In genomic region chrX:99455581-99455980, GRCm38 (mm10) we compare ENCODE assay signal across 11 mouse cellular contexts. TPM values are rescaled to one million over a fixed set of nuclear protein-coding genes. Genes with fewer than 3 reads are reported as not detected.
DNase-seq lines count a peak whose midpoint lies in the region; ATAC-seq and TF ChIP-seq lines count a peak whose summit lies in the region.
"Had no signal": no experiment of that assay in that cellular context is flagged by ENCODE, and none has a peak within 500 bp of the region (broad histone marks: within the 10 kb centered on the region; RNA-seq: fewer than 3 reads in every experiment).

No protein-coding gene starts in this region.

- H3K79me2 ChIP-seq in heart, adult 2 months (replicated peaks; ENCODE audit: control insufficient read depth, insufficient read depth, low read length), result no peaks in the 10 kb centered on the region

- H3K4me3 ChIP-seq in heart, adult 2 months, result no peak overlapping the region
- H3K4me3 ChIP-seq in hindbrain, embryonic 13.5 days, result no peak overlapping the region
- no peak overlapping the region for H3K4me3 ChIP-seq in midbrain, postnatal 0 days (ENCODE audit: low read depth, low read length)
- H3K4me3 ChIP-seq: erythroblast, embryonic 14.5 days had no signal

- H3K9ac ChIP-seq in heart, adult 2 months (ENCODE audit: low read depth, low read length), result no peak overlapping the region
- no peak overlapping the region for H3K9ac ChIP-seq in hindbrain, embryonic 13.5 days
- H3K9ac ChIP-seq in midbrain, postnatal 0 days (replicated peaks; ENCODE audit: low read length, poor library complexity, severe bottlenecking), result no peak overlapping the region

- TF ChIP-seq POLR2A in heart, adult 2 months (IDR thresholded peaks at IDR 0.05; ENCODE audit: insufficient read depth, low read depth, low read length), result no peak

- no peaks in the 10 kb centered on the region for H3K27me3 ChIP-seq in heart, adult 2 months (ENCODE audit: control insufficient read depth, insufficient read depth, low read length)
- H3K27me3 ChIP-seq in hindbrain, embryonic 13.5 days, result peaks cover 61% of the 10 kb centered on the region
- peaks cover 5% of the 10 kb centered on the region; the same call in 1 of the 2 replicates for H3K27me3 ChIP-seq in midbrain, postnatal 0 days (ENCODE audit: insufficient read depth, low read length)

- no peak overlapping the region for H3K27ac ChIP-seq in heart, adult 2 months
- H3K27ac ChIP-seq in hindbrain, embryonic 13.5 days, result peak overlapping the region; percentile 55
- no peak overlapping the region for H3K27ac ChIP-seq in midbrain, postnatal 0 days (ENCODE audit: low read depth, low read length)

- peak; percentile 43 for DNase-seq in heart, adult 11 months
- no peak for DNase-seq in heart, adult 2 months
- peak; percentile 83 for DNase-seq in embryo, embryonic 11 days
- peak; percentile 62 for DNase-seq in midbrain, postnatal 0 days (ENCODE audit: low spot score)
- DNase-seq in ovary, adult 18-20 months (ENCODE audit: low spot score), result no peak
- no peak for DNase-seq in MN1 (ENCODE audit: low spot score)
- no peak for DNase-seq in kidney, adult 18-20 months
- DNase-seq: kidney, postnatal 10 days; lung, adult 2 months had no signal

- peak; percentile 75 for ATAC-seq in hindbrain, embryonic 13.5 days (ENCODE audit: low FRiP score)
- peak; percentile 68 for ATAC-seq in midbrain, postnatal 0 days (ENCODE audit: low FRiP score)

- intact Hi-C loops in heart, adult 2 months (cut with DNase I), result no loop called here

- TF ChIP-seq CTCF in heart, adult 2 months (IDR thresholded peaks at IDR 0.05), result no peak
- no peak for TF ChIP-seq CTCF in midbrain, postnatal 0 days (IDR thresholded peaks at IDR 0.05)

- no peaks in the 10 kb centered on the region for H3K9me3 ChIP-seq in hindbrain, embryonic 13.5 days
- H3K9me3 ChIP-seq in midbrain, postnatal 0 days (ENCODE audit: low read length), result no peaks in the 10 kb centered on the region

- H3K4me2 ChIP-seq in hindbrain, embryonic 13.5 days, result no peak overlapping the region
- no peak overlapping the region for H3K4me2 ChIP-seq in midbrain, postnatal 0 days (ENCODE audit: low read depth, low read length, poor library complexity, severe bottlenecking)

- WGBS in heart, adult 2 months, result 69% methylated on average over 5 of the region's 5 CpGs
- WGBS in hindbrain, embryonic 13.5 days, result 10% methylated on average over 5 of the region's 5 CpGs
- WGBS in midbrain, postnatal 0 days, result 23% methylated on average over 5 of the region's 5 CpGs

- no peaks in the 10 kb centered on the region for H3K4me1 ChIP-seq in heart, adult 2 months (ENCODE audit: control insufficient read depth, insufficient read depth, low read length)
- H3K4me1 ChIP-seq in hindbrain, embryonic 13.5 days (replicated peaks), result peaks cover 37% of the 10 kb centered on the region
- H3K4me1 ChIP-seq in midbrain, postnatal 0 days (ENCODE audit: insufficient read depth, low read length), result no peaks in the 10 kb centered on the region

- no peaks in the 10 kb centered on the region for H3K36me3 ChIP-seq in heart, adult 2 months (ENCODE audit: control insufficient read depth, insufficient read depth, low read length)
- H3K36me3 ChIP-seq in hindbrain, embryonic 13.5 days, result no peaks in the 10 kb centered on the region
- H3K36me3 ChIP-seq in midbrain, postnatal 0 days (ENCODE audit: insufficient read depth, low read length), result no peaks in the 10 kb centered on the region

- no peak for TF ChIP-seq EP300 in heart, adult 2 months (IDR thresholded peaks at IDR 0.05; ENCODE audit: insufficient read depth, low read depth, low read length)

RNA-seq across cellular contexts. Expression of gene Pja1, which starts 15.5 kb away (rescaled TPM):
- total RNA-seq in heart, adult 2 months (2021), result 10 to 100 TPM; 22.7 to 24.8 TPM
- polyA plus RNA-seq in heart, adult 2 months (2012; rRNA removed), result 19.9 and 27.2 TPM in 2 replicates
- polyA plus RNA-seq in hindbrain, embryonic 13.5 days (2015; fragmentation: Nextera tagmentation; extraction: Ambion mirVana), result 327 and 330 TPM in 2 replicates
- 250 and 271 TPM in 2 replicates for total RNA-seq in midbrain, postnatal 0 days (2014; rRNA removed)
- polyA plus RNA-seq in midbrain, postnatal 0 days (2015; fragmentation: Nextera tagmentation; extraction: Ambion mirVana), result 405 and 423 TPM in 2 replicates

Comparison
In these comparisons a context has a peak if more than half of its experiments do, and no peak if none do; other contexts are left out.
1. DNase-seq: peak in heart, adult 11 months (single experiment), embryo, embryonic 11 days (single experiment) and midbrain, postnatal 0 days (single experiment); none in heart, adult 2 months (0 of 2), ovary, adult 18-20 months (single experiment), MN1 (single experiment) and kidney, adult 18-20 months (single experiment).
2. RNA of gene Pja1, which starts 15.5 kb away (polyA plus RNA-seq): 405 to 423 TPM in midbrain, postnatal 0 days and 327 to 330 TPM in hindbrain, embryonic 13.5 days; 19.9 to 27.2 TPM in heart, adult 2 months; every median in the first group is over 10 times any median in the second.